Mouse (Mus musculus) small intestine, adult 2 months (tissue): ENCODE measurements around the gene H2al1b. TPM values are rescaled to one million over a fixed set of nuclear protein-coding genes. Genes with fewer than 3 reads are reported as not detected.
"Not testable (repeated sequence)": the region's sequence is repeated elsewhere in the genome, so short reads cannot be mapped to it uniquely, and the experiment has no call there.

Source experiments
- H3K27ac ChIP-seq: fragments of 200-500 bp; 2 replicates; pipeline ENCODE4 v1.5.1; 2012; ENCODE audit warnings: low read depth, low read length, control low read depth, inconsistent platforms; ENCODE audit not compliant: insufficient read depth
- H3K27me3 ChIP-seq: fragments of 200-500 bp; 2 replicates; pipeline ENCODE4 v1.6.1; 2012; ENCODE audit warnings: mild to moderate bottlenecking, moderate library complexity, low read length, inconsistent platforms; ENCODE audit not compliant: control insufficient read depth, insufficient read depth
- H3K36me3 ChIP-seq: fragments of 200-500 bp; 2 replicates; pipeline ENCODE4 v1.6.1; 2012; ENCODE audit warnings: mild to moderate bottlenecking, low read length, control low read depth, inconsistent platforms; ENCODE audit not compliant: control insufficient read depth, insufficient read depth
- H3K4me1 ChIP-seq: fragments of 200-500 bp; 2 replicates; pipeline ENCODE4 v1.6.1; 2012; ENCODE audit warnings: low read length, inconsistent platforms, mixed read lengths; ENCODE audit not compliant: control insufficient read depth, insufficient read depth, insufficient read length
- H3K4me3 ChIP-seq: fragments of 200-500 bp; 2 replicates; pipeline ENCODE4 v1.5.1; 2012; ENCODE audit warnings: low read depth, mild to moderate bottlenecking, control low read depth, inconsistent platforms, low read length, moderate library complexity
- CTCF ChIP-seq: fragments of 200-500 bp; IDR thresholded peaks from 2 replicates; pipeline ENCODE4 v1.5.1; 2012; ENCODE audit warnings: low read depth, mild to moderate bottlenecking, control low read depth, inconsistent platforms, low read length, moderate library complexity, mixed read lengths; ENCODE audit not compliant: insufficient replicate concordance, insufficient read length; ENCODE audit errors: extremely low read depth
- POLR2A ChIP-seq: fragments of 200-500 bp; IDR thresholded peaks from 2 replicates; pipeline ENCODE4 v1.6.1; 2012; ENCODE audit warnings: low read depth, mild to moderate bottlenecking, control low read depth, inconsistent platforms, low read length, moderate library complexity
- WGBS: fragments of 180-500 bp; shearing (Covaris S2); methylation state at CpG from one replicate; pipeline ENCODE4 v1.1.7; 2018; 5-methylcytosine and 5-hydroxymethylcytosine counted together
- polyA plus RNA-seq: library from polyadenylated mRNA; depleted of rRNA; stranded (reverse); fragments of >200 nt; gene quantifications from 2 replicates; pipeline ENCODE4 v1.2.3, GENCODE M21; 2012; rRNA removed

H2al1b gene
- polyA plus RNA-seq: not detected in 2 replicates

GRCm38 (mm10) chrX:11302132-11302531, at the start of gene H2al1b:
H2al1b (plus strand) TSS chrX:11302432.
- not testable (repeated sequence) for H3K36me3 ChIP-seq, H3K27ac ChIP-seq, H3K27me3 ChIP-seq, H3K4me1 ChIP-seq, H3K4me3 ChIP-seq
- WGBS: 86% methylated on average over 1 of the region's 3 CpGs

GRCm38 (mm10) chrX:11254062-11254461, 48.2 kb upstream of the H2al1b start:
- Histone ChIP-seq H3K27ac (no peak overlapping the region), H3K4me1 (no peaks in the 10 kb centered on the region), H3K36me3 (no peaks in the 10 kb centered on the region), H3K4me3 (no peak overlapping the region), H3K27me3 (no peaks in the 10 kb centered on the region)
- TF ChIP-seq POLR2A: no peak
- no peak for TF ChIP-seq CTCF
- WGBS: 65% methylated on average over 5 of the region's 5 CpGs

GRCm38 (mm10) chrX:11254521-11255207, 47.6 kb upstream of the H2al1b start:
- TF ChIP-seq POLR2A: no peak
- TF ChIP-seq CTCF: no peak
- no peak overlapping the region for H3K27ac ChIP-seq
- H3K27me3 ChIP-seq: no peaks in the 10 kb centered on the region
- H3K36me3 ChIP-seq: no peaks in the 10 kb centered on the region
- H3K4me1 ChIP-seq: no peaks in the 10 kb centered on the region
- no peak overlapping the region for H3K4me3 ChIP-seq
- 58% methylated on average over 11 of the region's 11 CpGs for WGBS

- WGBS: 55% methylated on average over 8 of the region's 8 CpGs
- H3K4me1 ChIP-seq: no peaks in the 10 kb centered on the region
- no peak overlapping the region for H3K4me3 ChIP-seq
- H3K36me3 ChIP-seq: no peaks in the 10 kb centered on the region
- no peaks in the 10 kb centered on the region for H3K27me3 ChIP-seq
- no peak overlapping the region for H3K27ac ChIP-seq
- no peak for TF ChIP-seq CTCF
- TF ChIP-seq POLR2A: no peak
Observed at GRCm38 (mm10) chrX:11255564-11256360, 46.5 kb upstream of the H2al1b start.

- 81% methylated on average over 8 of the region's 8 CpGs for WGBS
- Histone ChIP-seq H3K27me3 (no peaks in the 10 kb centered on the region), H3K4me3 (no peak overlapping the region), H3K36me3 (no peaks in the 10 kb centered on the region), H3K27ac (no peak overlapping the region), H3K4me1 (no peaks in the 10 kb centered on the region)
- TF ChIP-seq POLR2A: no peak
- no peak for TF ChIP-seq CTCF
Observed at GRCm38 (mm10) chrX:11264918-11265317, 37.3 kb upstream of the H2al1b start.

GRCm38 (mm10) chrX:11267791-11268190, 34.4 kb upstream of the H2al1b start:
- H3K36me3 ChIP-seq: no peaks in the 10 kb centered on the region
- no peaks in the 10 kb centered on the region for H3K27me3 ChIP-seq
- H3K4me1 ChIP-seq: no peaks in the 10 kb centered on the region
- no peak overlapping the region for H3K27ac ChIP-seq
- H3K4me3 ChIP-seq: no peak overlapping the region
- TF ChIP-seq CTCF (no peak), POLR2A (no peak)
- 58% methylated on average over 7 of the region's 7 CpGs for WGBS

- no peaks in the 10 kb centered on the region for H3K27me3 ChIP-seq
- no peaks in the 10 kb centered on the region for H3K4me1 ChIP-seq
- H3K36me3 ChIP-seq: no peaks in the 10 kb centered on the region
- TF ChIP-seq POLR2A (no peak), CTCF (no peak)
- H3K27ac ChIP-seq: no peak overlapping the region
- no peak overlapping the region for H3K4me3 ChIP-seq
- WGBS: 83% methylated on average over 3 of the region's 3 CpGs
Observed at GRCm38 (mm10) chrX:11269074-11269473, 33.2 kb upstream of the H2al1b start.
